Mouse (Mus musculus): Measurements from ENCODE around the gene Cop1.

Gene Cop1

GRCm38 (mm10) chr1:159355027-159355570 lies 123.0 kb downstream of the Cop1 start:
- peaks cover 3% of the 10 kb centered on the region; the same call in 1 of the 2 replicates for H3K36me3 ChIP-seq (ENCODE audit: control insufficient read depth, insufficient read depth, low read length, poor library complexity, severe bottlenecking)
- no peaks in the 10 kb centered on the region for H3K27me3 ChIP-seq (ENCODE audit: control insufficient read depth, insufficient read depth, low read length, poor library complexity, severe bottlenecking)
- no peak for DNase-seq (ENCODE audit: low read depth, low spot score)

- 0 out of 2 replicates have a peak, but pooled peaks cover 1% of the 10 kb centered on the region for H3K36me3 ChIP-seq (ENCODE audit: control insufficient read depth, insufficient read depth, low read length, poor library complexity, severe bottlenecking)
- DNase-seq (ENCODE audit: low read depth, low spot score) = no peak
- no peaks in the 10 kb centered on the region for H3K27me3 ChIP-seq (ENCODE audit: control insufficient read depth, insufficient read depth, low read length, poor library complexity, severe bottlenecking)
These were observed 126.6 kb downstream of the Cop1 start for GRCm38 (mm10) chr1:159358713-159359112.

DNA sequence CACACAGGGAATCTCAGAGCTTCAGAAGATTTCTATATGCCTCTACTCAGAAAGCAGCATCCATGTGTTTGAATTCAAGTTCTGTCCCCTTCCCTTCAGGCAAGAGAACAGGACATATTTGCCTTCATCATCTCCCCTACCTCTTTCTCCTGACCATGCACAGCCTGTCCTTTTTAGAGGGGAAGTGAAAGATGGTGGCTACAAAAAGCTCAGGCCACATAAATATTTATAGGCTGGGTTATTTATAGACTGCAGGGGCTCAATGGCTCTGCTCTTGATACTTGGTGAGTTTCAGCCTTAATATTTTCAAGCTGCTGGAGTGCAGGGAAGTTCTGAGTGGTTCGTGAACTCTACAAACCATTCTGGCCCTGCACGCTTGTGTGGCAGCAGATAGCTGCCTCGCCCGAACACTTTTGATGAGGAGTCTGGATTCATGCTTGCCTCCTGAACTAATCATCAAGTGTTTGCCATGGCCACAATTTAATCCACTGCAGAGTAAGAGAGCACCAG lies 139.8 kb downstream of the Cop1 start:
- DNase-seq (ENCODE audit: low read depth, low spot score) = no peak
- H3K36me3 ChIP-seq (ENCODE audit: control insufficient read depth, insufficient read depth, low read length, poor library complexity, severe bottlenecking) = no peaks in the 10 kb centered on the region
- no peaks in the 10 kb centered on the region for H3K27me3 ChIP-seq (ENCODE audit: control insufficient read depth, insufficient read depth, low read length, poor library complexity, severe bottlenecking)

GRCm38 (mm10) chr1:159382218-159382617 lies 150.1 kb downstream of the Cop1 start:
- no peak for DNase-seq (ENCODE audit: low read depth, low spot score)
- no peaks in the 10 kb centered on the region for H3K27me3 ChIP-seq (ENCODE audit: control insufficient read depth, insufficient read depth, low read length, poor library complexity, severe bottlenecking)
- no peaks in the 10 kb centered on the region for H3K36me3 ChIP-seq (ENCODE audit: control insufficient read depth, insufficient read depth, low read length, poor library complexity, severe bottlenecking)

- DNase-seq (ENCODE audit: low read depth, low spot score) = no peak
- Histone ChIP-seq H3K36me3 (ENCODE audit: control insufficient read depth, insufficient read depth, low read length, poor library complexity, severe bottlenecking) (no peaks in the 10 kb centered on the region), H3K27me3 (ENCODE audit: control insufficient read depth, insufficient read depth, low read length, poor library complexity, severe bottlenecking) (no peaks in the 10 kb centered on the region)
These were observed 150.8 kb downstream of the Cop1 start for GRCm38 (mm10) chr1:159382916-159383315.

DNA sequence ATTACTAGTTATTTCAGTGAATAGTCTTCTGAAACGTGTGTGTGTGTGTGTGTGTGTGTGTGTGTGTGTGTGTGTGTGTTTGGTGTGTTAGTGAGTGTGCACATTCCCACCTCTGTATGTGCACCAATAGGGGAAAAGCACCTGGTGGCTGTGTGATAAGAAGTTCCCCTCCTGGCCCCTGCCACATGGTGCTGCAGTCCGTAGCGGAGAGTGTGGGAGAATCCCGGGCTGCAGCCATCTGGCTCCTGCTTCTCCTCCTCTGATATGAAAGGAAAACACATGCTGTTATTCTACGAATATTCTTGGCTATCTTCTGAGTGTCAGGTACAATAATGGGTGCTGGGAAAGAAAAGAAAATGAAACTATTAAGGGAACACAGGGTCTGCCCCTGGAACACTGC lies 154.3 kb downstream of the Cop1 start:
- no peak for DNase-seq (ENCODE audit: low read depth, low spot score)
- Histone ChIP-seq H3K36me3 (ENCODE audit: control insufficient read depth, insufficient read depth, low read length, poor library complexity, severe bottlenecking) (no peaks in the 10 kb centered on the region), H3K27me3 (ENCODE audit: control insufficient read depth, insufficient read depth, low read length, poor library complexity, severe bottlenecking) (no peaks in the 10 kb centered on the region)

DNA sequence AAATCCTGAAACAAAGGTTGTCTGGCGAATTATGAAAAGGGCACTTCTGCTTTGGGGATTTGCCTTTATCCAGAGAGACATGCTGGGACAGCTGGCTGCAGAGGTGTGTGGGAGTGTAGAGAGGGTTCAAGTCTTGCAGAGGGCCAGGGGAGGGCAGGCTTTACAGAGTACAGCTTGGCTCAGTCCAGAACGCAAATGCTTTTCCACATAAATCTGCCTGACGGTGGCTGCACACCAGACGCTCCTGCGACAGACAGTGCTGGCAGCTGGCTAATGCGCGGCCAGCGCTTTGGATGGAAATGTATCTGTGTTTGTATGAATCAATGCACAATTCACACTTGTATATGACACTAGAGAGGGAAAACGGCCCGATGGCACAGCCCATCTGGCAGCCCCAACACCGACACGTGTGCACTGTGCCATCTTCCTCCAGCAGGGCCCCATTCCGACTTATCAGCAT lies 156.5 kb downstream of the Cop1 start:
- Histone ChIP-seq H3K36me3 (ENCODE audit: control insufficient read depth, insufficient read depth, low read length, poor library complexity, severe bottlenecking) (no peaks in the 10 kb centered on the region), H3K27me3 (ENCODE audit: control insufficient read depth, insufficient read depth, low read length, poor library complexity, severe bottlenecking) (no peaks in the 10 kb centered on the region)
- DNase-seq (ENCODE audit: low read depth, low spot score) = no peak

DNA sequence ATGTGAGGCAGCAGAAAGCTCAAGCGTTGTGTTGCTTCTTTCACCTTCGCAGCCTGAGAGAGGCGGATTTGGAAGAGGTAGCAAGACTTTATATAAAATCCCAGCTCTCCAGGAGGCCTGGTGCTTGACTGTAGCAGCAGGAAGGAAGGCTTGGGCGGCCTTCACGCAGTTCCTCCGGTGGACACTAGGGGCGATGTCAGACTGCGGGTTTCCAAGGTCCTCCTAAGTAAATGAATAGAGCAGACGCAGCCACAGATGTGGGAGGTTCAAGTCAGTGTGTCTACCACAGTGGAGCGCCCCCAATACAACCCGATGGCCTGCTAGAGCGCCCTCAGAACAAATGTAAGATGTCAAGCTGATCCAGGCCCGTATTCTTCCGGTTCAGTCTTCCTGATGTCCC lies 157.9 kb downstream of the Cop1 start:
- Histone ChIP-seq H3K36me3 (ENCODE audit: control insufficient read depth, insufficient read depth, low read length, poor library complexity, severe bottlenecking) (no peaks in the 10 kb centered on the region), H3K27me3 (ENCODE audit: control insufficient read depth, insufficient read depth, low read length, poor library complexity, severe bottlenecking) (no peaks in the 10 kb centered on the region)
- DNase-seq (ENCODE audit: low read depth, low spot score) = peak; percentile 58

GRCm38 (mm10) chr1:159392667-159393066 lies 160.5 kb downstream of the Cop1 start:
- no peak for DNase-seq (ENCODE audit: low read depth, low spot score)
- Histone ChIP-seq H3K36me3 (ENCODE audit: control insufficient read depth, insufficient read depth, low read length, poor library complexity, severe bottlenecking) (no peaks in the 10 kb centered on the region), H3K27me3 (ENCODE audit: control insufficient read depth, insufficient read depth, low read length, poor library complexity, severe bottlenecking) (no peaks in the 10 kb centered on the region)

DNA sequence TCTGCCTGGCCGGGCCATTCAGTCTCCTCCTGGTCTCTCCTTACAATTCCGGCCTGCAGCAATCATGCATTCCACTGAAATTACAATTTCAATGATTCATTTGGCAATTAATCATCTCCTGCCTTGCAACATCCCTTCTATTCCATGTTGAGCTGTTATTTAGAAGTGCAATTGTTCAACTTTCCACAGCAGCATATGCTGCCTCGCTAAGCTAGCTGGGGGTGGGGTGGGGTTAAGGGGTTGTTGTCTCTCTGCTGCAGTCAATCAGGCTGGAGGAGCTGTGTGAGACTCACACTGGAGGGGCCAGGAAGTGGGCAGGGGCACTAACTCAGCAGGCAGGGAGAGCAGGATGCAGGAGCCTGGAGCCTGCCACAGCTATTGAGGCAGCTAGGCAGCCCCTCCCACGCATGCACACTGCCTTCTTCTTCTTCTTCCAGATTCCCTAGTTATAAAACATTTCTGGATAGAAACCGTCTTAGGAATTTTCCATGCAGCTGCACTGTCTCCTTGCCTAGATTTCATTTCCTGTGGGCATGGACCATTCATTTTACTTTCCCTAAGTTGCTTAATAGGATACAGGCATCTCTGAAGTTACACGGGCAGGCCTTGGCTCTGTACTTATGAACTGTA lies 161.1 kb downstream of the Cop1 start:
- H3K27me3 ChIP-seq (ENCODE audit: control insufficient read depth, insufficient read depth, low read length, poor library complexity, severe bottlenecking) = no peaks in the 10 kb centered on the region
- no peaks in the 10 kb centered on the region for H3K36me3 ChIP-seq (ENCODE audit: control insufficient read depth, insufficient read depth, low read length, poor library complexity, severe bottlenecking)
- no peak for DNase-seq (ENCODE audit: low read depth, low spot score)

DNA sequence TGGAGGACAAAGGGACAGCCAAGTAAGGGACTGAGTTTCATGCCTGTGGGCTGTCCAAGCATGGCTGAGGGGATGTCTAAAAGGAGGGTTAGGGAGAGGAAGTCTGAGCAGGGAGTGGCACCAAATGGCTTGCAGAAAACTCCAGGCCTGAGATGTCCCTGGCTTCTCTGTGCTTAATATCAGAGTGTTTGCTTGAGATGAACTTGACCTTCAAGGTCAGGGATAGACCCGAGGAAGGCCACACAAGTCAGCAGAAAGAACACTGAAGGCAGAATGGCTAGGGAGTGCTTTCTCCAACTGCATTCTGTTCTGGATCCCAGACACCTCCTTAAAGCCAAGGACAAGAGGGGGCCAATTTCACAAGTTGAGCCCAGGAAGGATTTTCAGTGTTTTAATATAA lies 161.8 kb downstream of the Cop1 start:
- DNase-seq (ENCODE audit: low read depth, low spot score) = no peak
- no peaks in the 10 kb centered on the region for H3K27me3 ChIP-seq (ENCODE audit: control insufficient read depth, insufficient read depth, low read length, poor library complexity, severe bottlenecking)
- H3K36me3 ChIP-seq (ENCODE audit: control insufficient read depth, insufficient read depth, low read length, poor library complexity, severe bottlenecking) = no peaks in the 10 kb centered on the region

DNA sequence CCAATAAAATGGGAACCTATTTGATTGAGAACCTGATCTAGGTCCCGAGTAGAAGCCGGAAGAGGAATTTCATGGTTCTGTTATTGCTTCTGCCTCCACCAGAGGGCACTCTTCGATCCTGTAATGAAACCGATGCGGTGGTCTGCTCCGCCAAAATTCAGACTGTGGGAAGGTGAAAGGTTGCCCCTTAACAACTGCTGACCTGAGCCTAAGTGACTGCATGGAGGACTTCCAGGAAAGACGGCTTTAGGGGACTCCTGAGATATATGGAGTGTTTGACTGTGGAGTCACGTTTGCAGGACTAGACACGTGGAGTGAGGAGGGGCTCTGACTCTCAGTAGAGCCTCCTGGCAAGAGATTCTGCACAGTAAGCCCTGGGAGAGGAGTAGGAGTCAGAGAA lies 164.4 kb downstream of the Cop1 start:
- Histone ChIP-seq H3K27me3 (ENCODE audit: control insufficient read depth, insufficient read depth, low read length, poor library complexity, severe bottlenecking) (no peaks in the 10 kb centered on the region), H3K36me3 (ENCODE audit: control insufficient read depth, insufficient read depth, low read length, poor library complexity, severe bottlenecking) (no peaks in the 10 kb centered on the region)
- DNase-seq (ENCODE audit: low read depth, low spot score) = peak; percentile 36

Measured in splenic B cell, adult 2 months (primary cell).